Comparison of ENCODE assay signal across 8 mouse cellular contexts in the genomic region with DNA sequence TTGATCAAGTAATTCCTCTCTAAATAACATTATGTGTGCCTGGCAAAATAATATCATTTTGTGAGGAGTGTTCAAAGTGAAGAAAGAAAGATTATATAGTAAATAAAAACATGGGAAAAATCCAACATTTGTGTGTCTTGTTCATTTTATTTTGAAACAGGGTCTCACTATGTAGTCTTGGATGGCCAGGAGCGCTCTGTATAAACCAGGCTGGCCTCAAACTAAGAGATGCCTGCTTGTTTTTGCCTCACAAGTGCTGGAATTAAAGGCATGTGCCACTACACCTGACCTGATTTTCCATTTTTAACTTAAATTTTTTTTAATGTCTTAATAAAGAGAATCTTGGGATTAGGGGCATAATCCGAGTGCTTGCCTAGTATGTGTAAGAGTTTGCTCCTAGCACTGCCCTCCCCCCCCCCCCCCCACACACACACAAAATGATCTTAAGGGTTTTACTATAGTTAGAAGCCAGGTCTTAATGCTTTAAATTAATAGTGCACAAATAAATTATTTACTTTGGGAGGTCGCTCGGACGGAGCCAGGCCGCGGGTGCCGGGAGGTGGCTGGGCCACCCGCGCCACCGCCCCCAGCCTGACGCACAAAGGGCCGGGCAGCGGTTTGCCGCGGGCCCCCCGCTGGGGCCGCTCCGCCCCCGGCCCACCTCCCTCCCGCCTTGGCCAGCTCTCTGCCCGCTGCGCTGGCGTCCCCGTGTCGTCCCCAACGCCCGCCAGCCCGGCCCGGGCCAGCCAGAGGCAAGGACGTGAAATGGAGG.
DNase-seq lines count a peak whose midpoint lies in the region; ATAC-seq and TF ChIP-seq lines count a peak whose summit lies in the region.

No protein-coding gene starts in this region.

- TF ChIP-seq CTCF in lung, embryonic 14.5 days (IDR thresholded peaks at IDR 0.05; ENCODE audit: low read depth): no peak
- no peak for TF ChIP-seq CTCF in lung, adult 2 months (IDR thresholded peaks at IDR 0.05; ENCODE audit: insufficient read depth, low read length)
- no peak for TF ChIP-seq CTCF in intestine, postnatal 0 days (IDR thresholded peaks at IDR 0.05; ENCODE audit: low read depth)

- WGBS in lung, embryonic 14.5 days: 8% methylated on average over 26 of the region's 31 CpGs
- 10% methylated on average over 31 of the region's 31 CpGs for WGBS in lung, adult 2 months
- WGBS in intestine, postnatal 0 days: 16% methylated on average over 31 of the region's 31 CpGs
- WGBS in neural tube, embryonic 15.5 days: 8% methylated on average over 31 of the region's 31 CpGs

- no peaks in the 10 kb centered on the region for H3K9me3 ChIP-seq in lung, embryonic 14.5 days (ENCODE audit: low read depth, low read length)
- no peaks in the 10 kb centered on the region for H3K9me3 ChIP-seq in intestine, postnatal 0 days (ENCODE audit: control insufficient read depth)
- no peaks in the 10 kb centered on the region for H3K9me3 ChIP-seq in neural tube, embryonic 15.5 days (replicated peaks)

- peak; percentile 7 for DNase-seq in adrenal gland, postnatal 10 days
- no peak for DNase-seq in adrenal gland, postnatal 4 days (ENCODE audit: low spot score in 2 of 2)
- peak; percentile 26 for DNase-seq in lung, embryonic 14.5 days
- no peak for DNase-seq in lung, adult 2 months
- DNase-seq in left cerebral cortex, postnatal 25 days (ENCODE audit: low spot score in 2 of 2): no peak
- DNase-seq in lung, postnatal 36 days: no peak

- peak overlapping the region; percentile 71 for H3K4me2 ChIP-seq in lung, embryonic 14.5 days
- H3K4me2 ChIP-seq in intestine, postnatal 0 days (replicated peaks; ENCODE audit: low read depth): peak overlapping the region; percentile 58
- H3K4me2 ChIP-seq in neural tube, embryonic 15.5 days: peak overlapping the region; percentile 81

- TF ChIP-seq POLR2A in lung, adult 2 months (IDR thresholded peaks at IDR 0.05; ENCODE audit: borderline replicate concordance, extremely low read depth, low read depth, low read length): no peak

- peak overlapping the region; percentile 31 for H3K4me3 ChIP-seq in lung, embryonic 14.5 days (ENCODE audit: low read depth, low read length)
- no peak overlapping the region for H3K4me3 ChIP-seq in lung, adult 2 months (replicated peaks; ENCODE audit: extremely low read depth, low read depth, low read length)
- H3K4me3 ChIP-seq in intestine, postnatal 0 days (ENCODE audit: low read depth, low read length): peak overlapping the region; percentile 25
- H3K4me3 ChIP-seq in neural tube, embryonic 15.5 days (replicated peaks): peak overlapping the region; percentile 43

- no peaks in the 10 kb centered on the region for H3K36me3 ChIP-seq in lung, embryonic 14.5 days (ENCODE audit: insufficient read depth)
- no peaks in the 10 kb centered on the region for H3K36me3 ChIP-seq in intestine, postnatal 0 days (ENCODE audit: control insufficient read depth, insufficient read depth)
- H3K36me3 ChIP-seq in neural tube, embryonic 15.5 days: no peaks in the 10 kb centered on the region

- ATAC-seq in lung, embryonic 14.5 days (ENCODE audit: insufficient read depth): peak; percentile 73; the same call in 1 of the 2 replicates
- no peak for ATAC-seq in intestine, postnatal 0 days
- ATAC-seq in neural tube, embryonic 15.5 days (ENCODE audit: low FRiP score): peak; percentile 57; the same call in 1 of the 2 replicates

- H3K27me3 ChIP-seq in lung, embryonic 14.5 days (ENCODE audit: insufficient read depth, low read length): no peaks in the 10 kb centered on the region
- no peaks in the 10 kb centered on the region for H3K27me3 ChIP-seq in intestine, postnatal 0 days (replicated peaks; ENCODE audit: control insufficient read depth, insufficient read depth, low read length)
- no peaks in the 10 kb centered on the region for H3K27me3 ChIP-seq in neural tube, embryonic 15.5 days (replicated peaks)

- no peak overlapping the region for H3K27ac ChIP-seq in lung, embryonic 14.5 days (ENCODE audit: low read depth)
- H3K27ac ChIP-seq in intestine, postnatal 0 days (ENCODE audit: low read depth, low read length): no peak overlapping the region
- no peak overlapping the region for H3K27ac ChIP-seq in neural tube, embryonic 15.5 days (replicated peaks)

- no peaks in the 10 kb centered on the region for H3K4me1 ChIP-seq in lung, embryonic 14.5 days (ENCODE audit: insufficient read depth)
- no peaks in the 10 kb centered on the region for H3K4me1 ChIP-seq in lung, adult 2 months (ENCODE audit: control insufficient read depth, insufficient read depth, low read length)
- H3K4me1 ChIP-seq in intestine, postnatal 0 days (replicated peaks; ENCODE audit: control insufficient read depth, insufficient read depth, low read length): no peaks in the 10 kb centered on the region
- peaks cover 4% of the 10 kb centered on the region; the same call in 1 of the 2 replicates for H3K4me1 ChIP-seq in neural tube, embryonic 15.5 days

- intact Hi-C loops in left cerebral cortex, postnatal 25 days (cut with DNase I): no loop called here

- H3K9ac ChIP-seq in lung, embryonic 14.5 days: peak overlapping the region; percentile 38; the same call in 1 of the 2 replicates
- H3K9ac ChIP-seq in intestine, postnatal 0 days (ENCODE audit: low read depth, low read length): 0 out of 2 replicates have a peak overlapping the region, but pooled peaks have one; percentile 26
- peak overlapping the region; percentile 47 for H3K9ac ChIP-seq in neural tube, embryonic 15.5 days (replicated peaks)

Comparison
In these comparisons a context has a peak if more than half of its experiments do, and no peak if none do; other contexts are left out.
1. DNase-seq: peak in adrenal gland, postnatal 10 days (single experiment) and lung, embryonic 14.5 days (single experiment); none in adrenal gland, postnatal 4 days (0 of 2), lung, adult 2 months (single experiment), left cerebral cortex, postnatal 25 days (0 of 2) and lung, postnatal 36 days (single experiment).
2. Peak in every context shown above with its lines, with median percentiles within 50 percentile points of each other: H3K4me2 ChIP-seq and H3K9ac ChIP-seq.